Mouse (Mus musculus): ENCODE data around the gene Taf5.

DNA sequence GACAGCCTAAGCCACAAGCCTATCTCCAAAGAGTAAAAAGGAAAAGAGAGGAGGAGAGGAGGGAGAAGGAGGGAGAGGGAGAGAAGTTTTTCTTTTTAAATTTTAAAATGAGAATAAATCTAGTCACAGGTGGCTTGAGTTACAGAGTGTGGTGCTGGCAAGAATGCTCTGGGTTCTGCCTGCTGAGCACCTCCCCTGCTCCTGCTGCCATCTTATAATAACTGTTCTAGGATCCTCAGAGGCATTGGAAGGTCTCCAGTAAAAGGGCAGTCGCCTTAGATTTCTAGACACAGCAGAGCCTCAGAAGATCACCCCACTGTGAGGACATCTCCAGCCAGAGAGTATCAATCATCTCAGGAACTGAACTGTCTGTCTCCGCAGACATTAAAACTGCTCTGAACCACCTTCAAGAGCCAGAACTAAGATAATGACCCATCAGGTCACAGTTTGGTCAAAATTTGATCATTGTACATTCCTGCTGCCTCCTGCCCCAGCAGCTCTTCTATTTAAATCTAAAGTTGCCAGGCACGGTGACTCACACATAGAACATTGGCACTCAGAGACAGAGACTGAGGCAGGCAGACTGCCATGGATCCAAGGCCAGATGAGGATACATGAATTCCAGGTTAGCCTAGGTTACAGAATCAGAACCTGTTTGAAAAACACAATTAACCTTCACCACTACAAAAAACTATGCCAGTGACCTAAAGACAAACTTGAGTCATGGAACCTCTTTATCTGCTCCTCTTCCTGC, 26.6 kb upstream of the Taf5 start:
- TF ChIP-seq CTCF (IDR thresholded peaks at IDR 0.05; ENCODE audit: extremely low read depth, insufficient read depth, insufficient read length, insufficient replicate concordance): no peak
- no peak for TF ChIP-seq POLR2A (IDR thresholded peaks at IDR 0.05; ENCODE audit: low read depth, low read length)

Measured in spleen, adult 2 months (tissue).